Mouse (Mus musculus) kidney, adult 2 months (tissue): ENCODE results near the gene Gnb1l.

Experiments
- CTCF ChIP-seq: fragments of 200-500 bp; conservative IDR thresholded peaks from 2 replicates; pipeline ENCODE4 v1.5.1; 2011; ENCODE audit warnings: low read depth, mild to moderate bottlenecking, control low read depth, low read length, moderate library complexity, mixed read lengths; ENCODE audit not compliant: insufficient read depth, insufficient read length
- POLR2A ChIP-seq: fragments of 200-500 bp; IDR thresholded peaks from one replicate; pipeline ENCODE4 v1.6.1; 2011; ENCODE audit warnings: low read depth, low read length, control low read depth

GRCm38 (mm10) chr16:18506524-18507199, 8.1 kb downstream of the Gnb1l start:
- no peak for TF ChIP-seq POLR2A
- TF ChIP-seq CTCF, result no peak
